19 mouse cellular contexts compared by ENCODE assay signal in genomic region chr16:94066771-94067170, GRCm38 (mm10). TPM values are rescaled to one million over a fixed set of nuclear protein-coding genes. Genes with fewer than 3 reads are reported as not detected.
DNase-seq lines count a peak whose midpoint lies in the region; ATAC-seq and TF ChIP-seq lines count a peak whose summit lies in the region.
"Had no signal": no experiment of that assay in that cellular context is flagged by ENCODE, and none has a peak within 500 bp of the region (broad histone marks: within the 10 kb centered on the region; RNA-seq: fewer than 3 reads in every experiment).

No protein-coding gene starts in this region.

- no peaks in the 10 kb centered on the region for H3K4me1 ChIP-seq in heart, postnatal 0 days (ENCODE audit: control insufficient read depth, insufficient read depth)
- H3K4me1 ChIP-seq in lung, embryonic 16.5 days (replicated peaks; ENCODE audit: control insufficient read depth, insufficient read depth, low read length) = no peaks in the 10 kb centered on the region

- H3K27ac ChIP-seq in heart, postnatal 0 days (ENCODE audit: low read depth) = no peak overlapping the region
- H3K27ac ChIP-seq in lung, embryonic 16.5 days (ENCODE audit: low read length) = no peak overlapping the region
- H3K27ac ChIP-seq: hindbrain, embryonic 14.5 days had no signal

- no peak overlapping the region for H3K4me3 ChIP-seq in heart, postnatal 0 days (ENCODE audit: low read depth, low read length)
- H3K4me3 ChIP-seq in lung, embryonic 16.5 days (ENCODE audit: low read length) = no peak overlapping the region

- TF ChIP-seq CTCF in heart, postnatal 0 days (IDR thresholded peaks at IDR 0.05; ENCODE audit: low read depth) = no peak

- peak overlapping the region; percentile 32; the same call in 1 of the 2 replicates for H3K4me2 ChIP-seq in heart, postnatal 0 days (ENCODE audit: low read depth, low read length)
- peak overlapping the region; percentile 32; the same call in 1 of the 2 replicates for H3K4me2 ChIP-seq in lung, embryonic 16.5 days (ENCODE audit: low read depth, low read length)

- no peak for TF ChIP-seq EP300 in heart, postnatal 0 days (IDR thresholded peaks at IDR 0.05; ENCODE audit: low read depth)

- H3K9me3 ChIP-seq in heart, postnatal 0 days (replicated peaks; ENCODE audit: control insufficient read depth, low read length) = no peaks in the 10 kb centered on the region; the same call in 1 of the 2 replicates
- H3K9me3 ChIP-seq in lung, embryonic 16.5 days (ENCODE audit: control insufficient read depth, low read length) = peaks cover 5% of the 10 kb centered on the region; the same call in 1 of the 2 replicates

- intact Hi-C loops in heart, postnatal 10 days (cut with DNase I) = no loop called here

- H3K36me3 ChIP-seq in heart, postnatal 0 days (replicated peaks; ENCODE audit: control insufficient read depth, insufficient read depth, low read length) = no peaks in the 10 kb centered on the region
- no peaks in the 10 kb centered on the region for H3K36me3 ChIP-seq in lung, embryonic 16.5 days (ENCODE audit: control insufficient read depth, insufficient read depth, low read length)

- ATAC-seq in heart, postnatal 0 days (ENCODE audit: insufficient read depth, low read depth) = no peak
- peak; percentile 37; the same call in 1 of the 2 replicates for ATAC-seq in lung, embryonic 16.5 days (ENCODE audit: low read depth)
- ATAC-seq in megakaryocyte-erythroid progenitor cell, adult 5-6 weeks (replicated peaks; ENCODE audit: low FRiP score, low TSS enrichment, poor library complexity, severe bottlenecking) = peak; percentile 16; the same call in 1 of the 2 replicates

- no peak overlapping the region for H3K9ac ChIP-seq in heart, postnatal 0 days (replicated peaks; ENCODE audit: low read depth, low read length)
- H3K9ac ChIP-seq in lung, embryonic 16.5 days (ENCODE audit: low read length) = no peak overlapping the region
- H3K9ac ChIP-seq: hindbrain, embryonic 14.5 days had no signal

- 46% methylated on average over 6 of the region's 6 CpGs for WGBS in heart, postnatal 0 days
- WGBS in lung, embryonic 16.5 days = 42% methylated on average over 6 of the region's 6 CpGs

- DNase-seq in heart, postnatal 0 days (ENCODE audit: low spot score) = no peak
- no peak for DNase-seq in heart, postnatal 10 days
- no peak for DNase-seq in lung, postnatal 10 days
- DNase-seq in NIH3T3 (ENCODE audit: low read depth) = peak; percentile 52
- DNase-seq in cerebellum, adult 8-10 months = no peak
- no peak for DNase-seq in cerebellum, adult 11 months
- DNase-seq: adrenal gland, postnatal 36 days; gastrocnemius, postnatal 25 days; kidney, adult 2 months; right cerebral cortex, adult 18-20 months; spleen, adult 18-20 months; thymus, postnatal 4 days had no signal

- H3K27me3 ChIP-seq in heart, postnatal 0 days (ENCODE audit: control insufficient read depth, insufficient read depth, low read length) = no peaks in the 10 kb centered on the region
- H3K27me3 ChIP-seq in lung, embryonic 16.5 days (ENCODE audit: control insufficient read depth, insufficient read depth, low read depth, low read length) = no peaks in the 10 kb centered on the region
- H3K27me3 ChIP-seq: CH12.LX had no signal

RNA-seq across cellular contexts. Expression of gene Sim2, which starts 18.0 kb away (rescaled TPM):
- not detected in 2 replicates for total RNA-seq in heart, postnatal 0 days (2014; rRNA removed; ENCODE audit: low replicate concordance)
- polyA plus RNA-seq in heart, postnatal 0 days (2015; fragmentation: Nextera tagmentation; extraction: Ambion mirVana) = 0.03 TPM in 1 of 2 replicates, not detected in the other
- not detected for total RNA-seq in heart, postnatal 10 days (2021)
- 0.11 and 0.13 TPM in 2 replicates for polyA plus RNA-seq in lung, embryonic 16.5 days (2015; fragmentation: Nextera tagmentation; extraction: Ambion mirVana)
- total RNA-seq in megakaryocyte-erythroid progenitor cell, adult 5-6 weeks (2014; fragmentation: Nextera tagmentation) = not detected in 2 replicates
- total RNA-seq in megakaryocyte-erythroid progenitor cell, adult 5-6 weeks (2017) = not detected in 2 replicates
- total RNA-seq: adrenal gland, postnatal 36 days; CH12.LX; megakaryocyte, adult 5-6 weeks; midbrain, postnatal 0 days had no signal

RNA-seq across cellular contexts. Expression of gene Cldn14, which starts 58.1 kb away (rescaled TPM):
- not detected in 2 replicates for total RNA-seq in heart, postnatal 0 days (2014; rRNA removed; ENCODE audit: low replicate concordance)
- polyA plus RNA-seq in heart, postnatal 0 days (2015; fragmentation: Nextera tagmentation; extraction: Ambion mirVana) = not detected in 2 replicates
- total RNA-seq in heart, postnatal 10 days (2021) = not detected
- not detected in 2 replicates for polyA plus RNA-seq in lung, embryonic 16.5 days (2015; fragmentation: Nextera tagmentation; extraction: Ambion mirVana)
- total RNA-seq in megakaryocyte-erythroid progenitor cell, adult 5-6 weeks (2014; fragmentation: Nextera tagmentation) = not detected in 2 replicates
- total RNA-seq in megakaryocyte-erythroid progenitor cell, adult 5-6 weeks (2017) = not detected in 2 replicates
- total RNA-seq: adrenal gland, postnatal 36 days; gastrocnemius, postnatal 25 days; megakaryocyte, adult 5-6 weeks; midbrain, postnatal 0 days had no signal
- polyA plus RNA-seq: hindbrain, embryonic 14.5 days; limb, embryonic 14.5 days had no signal
